Mouse (Mus musculus): ENCODE data around the gene Scin. TPM values are rescaled to one million over a fixed set of nuclear protein-coding genes. Genes with fewer than 3 reads are reported as not detected.
A peak's percentile ranks its signal among the peaks of the same experiment; 100 is the strongest.
"Not testable (repeated sequence)": the region's sequence is repeated elsewhere in the genome, so short reads cannot be mapped to it uniquely, and the experiment has no call there.

The Scin gene
- 0.95 and 1.3 TPM in 2 replicates for polyA plus RNA-seq (2012; rRNA removed)

DNA sequence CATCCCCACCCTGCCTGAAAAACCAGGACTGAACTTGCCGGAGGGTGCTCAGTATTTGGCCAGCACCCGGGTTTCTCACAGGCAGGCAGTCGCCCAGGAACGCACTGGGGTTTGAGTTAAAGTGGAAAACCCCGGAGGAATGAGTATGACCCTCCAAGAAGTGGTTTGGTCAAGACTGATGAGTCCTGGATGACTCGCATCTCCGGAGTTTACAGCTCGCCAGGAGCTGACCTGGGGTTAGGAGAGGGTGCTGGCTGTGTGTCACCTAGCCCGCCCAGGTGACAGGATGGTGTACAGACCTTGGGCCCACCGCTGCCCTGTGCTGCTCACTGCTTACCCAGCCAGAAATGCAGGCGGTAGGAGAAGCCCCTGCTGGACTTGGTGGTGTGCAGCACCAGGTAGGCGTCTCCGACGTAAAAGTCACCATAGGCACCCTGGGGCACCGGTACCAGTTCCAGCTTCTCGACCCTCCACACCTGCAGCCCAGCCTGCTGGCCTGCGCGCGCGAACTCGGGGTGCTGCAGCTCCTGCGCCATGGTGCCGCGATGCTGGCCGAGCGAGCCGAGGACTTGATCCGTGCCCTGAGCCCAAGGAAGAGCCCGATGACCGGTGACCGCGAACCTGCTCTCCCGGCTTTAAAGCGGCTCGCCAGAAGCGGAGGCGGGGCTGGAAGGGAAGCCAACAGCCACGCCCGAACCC is at the start of gene Scin:
TSS of gene Scin (minus strand) at position 656 of the 699 bp plus-strand sequence.
- DNase-seq (ENCODE audit: low spot score), result peak; percentile 23

DNA sequence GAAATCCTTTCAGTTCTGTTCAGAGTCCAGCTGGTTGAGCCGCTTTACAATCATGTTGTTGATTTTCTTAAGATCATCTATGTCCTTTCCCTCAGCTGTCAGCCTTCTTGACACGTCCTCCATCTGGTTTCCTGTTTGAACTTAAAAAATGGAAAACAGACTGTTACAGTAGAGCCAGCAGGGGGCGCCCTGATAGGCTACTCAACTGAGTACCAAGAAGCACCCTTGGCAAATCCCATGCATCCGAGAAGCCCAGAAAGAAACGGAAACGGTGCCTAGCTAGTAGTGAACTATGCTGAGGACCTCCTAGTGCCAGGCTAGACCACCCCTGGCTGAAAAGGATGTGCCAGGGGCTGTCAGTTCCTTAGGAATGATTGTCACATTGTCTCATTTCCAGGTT is 43.1 kb upstream of the Scin start:
- DNase-seq (ENCODE audit: low spot score), result no peak

DNA sequence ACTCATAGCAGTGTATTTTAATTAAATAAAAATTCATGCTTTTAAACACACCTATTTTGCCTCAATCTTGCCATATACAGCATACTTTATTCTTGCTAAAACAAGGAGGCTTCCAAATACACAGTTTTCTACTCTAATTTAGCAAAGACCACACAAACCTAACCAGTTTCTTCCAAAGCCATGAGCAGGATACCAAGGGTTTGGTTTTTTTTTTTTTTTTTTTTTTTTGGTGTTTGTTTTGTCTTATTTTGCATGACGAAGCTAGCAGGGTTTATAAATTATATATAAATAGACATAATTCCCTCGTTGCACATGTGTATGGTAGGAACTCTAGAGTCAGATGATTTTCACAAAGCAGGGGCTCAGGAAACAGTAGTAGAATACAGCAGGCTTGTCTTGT is 42.1 kb upstream of the Scin start:
- no peak for DNase-seq (ENCODE audit: low spot score)

DNA sequence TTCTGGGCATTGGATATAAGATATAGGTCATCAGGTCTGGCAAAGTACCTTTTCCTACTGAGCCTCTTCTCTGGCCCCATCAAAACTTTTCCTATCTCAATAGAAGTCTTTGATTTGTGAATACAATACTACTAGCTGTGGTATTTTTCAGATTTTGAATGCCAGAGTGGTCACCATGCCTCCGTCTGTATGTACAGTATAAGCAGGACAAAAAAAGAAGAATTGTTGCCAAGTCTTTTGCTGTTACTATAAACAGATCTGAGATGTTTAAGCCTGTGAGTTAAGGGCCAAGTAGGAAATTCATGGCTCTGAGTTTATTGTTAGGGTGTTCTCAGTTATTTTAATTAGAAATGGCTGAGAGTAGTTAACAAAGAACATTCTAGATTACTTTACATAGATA is 41.1 kb upstream of the Scin start:
- DNase-seq (ENCODE audit: low spot score), result not testable (repeated sequence)

DNA sequence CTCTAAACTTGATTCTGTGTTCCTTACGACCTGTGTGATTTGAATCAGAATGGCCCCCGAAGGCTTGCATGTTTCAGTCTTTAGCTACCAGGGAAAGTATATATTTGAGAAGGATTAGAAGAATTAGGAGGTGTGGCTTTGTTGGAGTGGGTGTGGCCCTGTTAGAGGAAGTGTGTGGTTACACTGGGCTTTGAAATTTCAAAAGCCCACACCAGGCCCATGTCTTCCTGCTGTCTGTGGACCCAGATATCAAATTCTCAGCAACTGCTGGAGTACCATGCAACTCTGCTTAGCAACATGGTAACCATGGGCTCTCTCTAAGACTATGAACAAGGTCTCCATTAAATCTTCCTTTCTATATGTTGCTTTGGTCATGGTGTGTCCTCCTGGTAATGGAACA is 37.6 kb upstream of the Scin start:
- no peak for DNase-seq (ENCODE audit: low spot score)

DNA sequence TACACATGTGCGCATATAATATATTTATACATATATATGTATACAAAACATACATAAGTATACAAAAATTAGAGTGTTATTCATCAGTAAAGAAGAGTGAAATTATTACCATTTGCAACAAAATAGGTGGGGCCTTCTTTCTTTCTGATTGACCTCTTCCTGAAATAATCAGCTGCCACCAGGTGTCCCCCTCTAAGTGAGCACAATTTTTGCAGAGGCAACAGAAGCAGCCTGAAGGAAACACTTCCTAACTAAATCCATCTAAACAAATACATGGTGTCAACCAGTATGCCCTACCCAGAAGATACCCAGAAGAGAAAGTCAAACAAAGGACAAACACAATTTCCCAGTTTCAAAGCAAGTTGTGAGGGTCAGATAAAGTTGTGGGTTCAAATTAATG is 35.6 kb upstream of the Scin start:
- DNase-seq (ENCODE audit: low spot score), result no peak

DNA sequence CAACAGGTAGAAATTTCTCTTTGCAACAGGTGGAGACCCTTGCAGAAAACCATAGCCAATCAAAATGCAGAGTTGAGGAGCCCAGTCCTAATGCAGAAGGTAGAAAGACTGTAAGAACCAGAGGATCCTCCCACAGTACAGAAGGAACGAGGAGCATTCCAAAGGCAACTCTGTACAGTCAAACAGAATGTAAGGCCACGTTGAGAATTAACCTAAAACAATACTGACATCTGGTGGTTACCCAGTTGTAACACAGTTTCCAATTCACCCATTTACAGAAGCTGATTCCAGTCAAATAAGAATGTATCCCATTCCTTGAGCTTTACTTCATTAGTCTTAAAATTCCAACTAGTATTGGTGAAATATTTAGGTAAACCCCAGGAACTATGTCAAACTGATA is 30.6 kb upstream of the Scin start:
- no peak for DNase-seq (ENCODE audit: low spot score)

DNA sequence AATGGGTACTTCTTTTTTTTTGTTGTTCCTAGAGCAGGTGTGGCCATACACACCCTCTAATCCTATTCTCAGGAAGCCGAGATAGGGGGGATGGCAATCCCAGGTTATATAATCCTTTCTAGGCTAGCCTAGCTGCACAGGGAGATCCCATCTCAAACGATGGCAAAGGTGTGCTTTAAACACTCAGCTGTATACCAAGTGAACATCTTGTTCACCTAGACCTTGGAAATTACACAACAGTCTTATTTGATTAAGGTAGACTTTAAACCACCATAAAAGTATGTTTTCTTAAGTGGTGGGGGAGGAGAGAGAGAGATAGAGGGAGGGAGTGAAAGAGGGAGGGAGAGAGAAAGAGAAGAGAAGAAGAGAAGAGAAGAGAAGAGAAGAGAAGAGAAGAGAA is 26.7 kb upstream of the Scin start:
- DNase-seq (ENCODE audit: low spot score), result no peak

DNA sequence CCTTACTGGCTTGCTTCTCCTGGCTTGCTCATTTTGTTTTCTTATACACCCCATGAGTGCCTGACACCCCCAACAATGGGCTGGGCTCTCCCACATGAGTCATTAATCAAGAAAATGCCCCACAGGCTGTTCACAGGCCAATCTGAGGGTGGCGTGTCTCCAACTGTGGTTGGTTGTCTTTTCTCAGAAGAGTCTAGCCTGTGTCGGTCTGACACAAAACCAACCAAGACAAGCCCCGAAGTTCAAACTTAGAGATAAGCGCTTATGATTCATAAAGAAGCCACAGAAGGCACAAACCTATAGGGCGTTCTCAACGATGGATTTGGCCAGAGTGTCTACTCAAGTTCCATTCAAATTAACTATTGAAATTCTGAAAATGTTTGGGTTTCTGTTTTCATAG is 20.2 kb upstream of the Scin start:
- DNase-seq (ENCODE audit: low spot score), result no peak

DNA sequence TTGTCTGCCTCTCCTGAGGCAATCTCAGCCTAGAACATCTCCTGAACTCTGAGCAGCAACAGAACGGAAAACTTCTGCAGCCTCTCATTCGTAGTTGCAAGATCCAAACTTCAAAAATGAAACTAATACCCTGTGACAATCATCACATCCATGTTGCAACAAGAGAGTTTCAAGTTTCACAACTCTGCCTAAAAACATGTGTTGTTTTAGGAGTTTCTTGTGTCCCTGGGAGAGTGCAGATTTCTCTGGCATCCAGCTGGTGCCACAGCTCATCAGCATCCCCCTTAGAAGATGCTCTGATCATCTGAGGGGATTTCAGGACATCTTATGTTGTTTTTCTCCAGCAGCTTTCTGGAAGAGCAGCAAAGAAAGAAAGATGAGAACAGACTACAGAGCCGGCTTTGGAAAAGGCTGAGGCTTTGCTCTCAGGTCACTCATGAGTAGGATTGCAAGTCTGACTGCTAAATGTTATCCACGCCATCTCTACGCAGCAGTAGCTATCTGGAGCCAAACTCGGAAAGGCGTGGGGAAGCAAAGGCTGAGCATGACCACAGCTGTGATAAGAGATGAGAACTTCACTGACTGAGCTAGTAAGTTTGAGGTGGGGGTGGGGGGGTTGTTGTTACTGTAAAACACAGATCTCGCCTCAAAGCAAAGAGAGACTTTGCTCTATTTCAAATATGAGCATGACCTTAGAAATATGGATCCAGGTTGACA is 18.5 kb upstream of the Scin start:
- no peak for DNase-seq (ENCODE audit: low spot score)

DNA sequence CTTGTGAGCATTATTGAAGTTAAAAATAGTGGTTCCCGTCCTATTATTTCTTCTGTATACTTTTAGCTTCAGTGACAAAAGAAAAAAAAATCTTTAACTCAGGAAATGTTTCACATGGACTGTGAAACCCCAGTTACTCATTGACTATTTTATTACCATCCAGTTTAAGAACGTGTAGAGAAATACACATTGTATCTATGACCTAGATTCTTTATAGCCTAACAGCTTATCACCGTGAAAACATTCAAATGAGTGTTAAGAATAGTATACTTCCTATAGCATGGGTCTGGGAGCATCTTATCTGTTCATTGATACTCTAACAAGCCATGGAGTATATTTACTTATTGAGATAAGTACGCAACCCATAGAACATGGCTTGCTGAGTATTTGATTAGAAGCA is 13.3 kb upstream of the Scin start:
- no peak for DNase-seq (ENCODE audit: low spot score)

DNA sequence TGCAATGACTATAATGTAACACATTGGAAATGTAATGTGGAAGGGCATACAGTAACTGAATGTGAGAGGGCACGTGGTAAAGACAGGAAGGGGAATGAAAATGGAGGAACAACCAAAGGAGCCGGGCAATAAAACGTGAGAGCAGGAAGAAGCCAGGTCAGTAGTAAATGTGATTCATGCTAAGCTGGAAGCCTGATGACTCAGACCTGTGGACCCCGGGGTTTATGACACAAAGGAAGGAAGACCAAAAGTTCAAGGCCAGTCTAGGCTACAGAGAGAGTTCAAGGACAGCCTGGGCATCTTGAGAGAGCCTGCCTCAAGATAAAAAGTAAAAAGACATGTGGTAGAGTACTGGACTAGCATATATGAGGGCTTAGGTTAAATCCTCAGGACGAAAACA is 12.5 kb upstream of the Scin start:
- no peak for DNase-seq (ENCODE audit: low spot score)

DNA sequence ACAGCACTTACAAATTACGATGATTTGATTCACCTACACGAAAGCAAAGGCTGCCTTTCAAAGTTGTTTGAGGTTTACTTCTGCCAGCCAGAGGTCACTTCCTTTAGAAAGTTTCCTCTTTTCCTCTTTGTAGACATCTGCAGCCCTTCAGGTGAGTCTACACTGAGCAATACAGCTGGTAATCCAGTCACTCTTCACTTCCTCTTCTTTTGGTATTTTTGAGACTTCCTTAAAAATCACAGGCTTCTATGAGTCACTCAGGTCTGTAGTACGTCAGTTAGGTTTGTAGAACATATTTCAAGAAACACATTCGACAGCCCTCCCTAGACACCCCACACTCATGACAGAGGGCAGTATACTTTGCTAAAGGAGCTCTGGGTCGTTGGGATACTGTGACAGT is 6.7 kb upstream of the Scin start:
- DNase-seq (ENCODE audit: low spot score), result no peak

DNA sequence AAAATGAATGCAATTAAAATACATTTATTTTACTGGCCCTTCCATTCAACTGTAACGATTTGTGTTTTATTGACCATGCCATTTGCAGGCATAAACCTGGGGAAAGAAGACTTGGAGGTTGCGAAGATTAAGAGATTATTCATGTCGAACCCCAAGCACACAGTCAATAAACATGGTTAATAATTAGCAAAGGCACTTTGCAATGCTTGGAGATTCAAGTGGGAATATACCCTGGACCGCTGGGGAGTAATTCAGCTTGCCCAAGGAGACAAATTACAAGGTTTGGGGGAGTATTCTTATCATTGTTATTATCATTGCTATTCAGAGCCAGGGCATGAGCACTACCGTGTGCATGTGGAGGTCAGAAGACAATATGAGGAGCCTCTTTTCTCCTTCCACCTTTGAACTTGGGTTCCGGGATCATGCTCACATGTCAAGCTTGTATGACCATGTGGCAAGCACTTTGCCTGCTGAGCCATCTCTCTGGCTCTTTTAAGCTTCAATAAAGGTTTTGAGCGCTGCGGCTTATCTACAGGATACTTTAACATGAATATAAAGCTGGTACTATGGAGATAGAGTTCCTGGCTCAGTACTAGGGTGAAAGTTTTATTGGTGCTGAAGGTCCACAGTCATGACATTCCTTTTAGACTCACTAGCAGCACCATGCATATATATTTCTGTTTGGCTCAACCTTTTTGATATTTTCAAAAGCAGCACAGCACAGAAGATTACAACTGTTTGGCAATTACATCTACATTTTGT is 5.6 kb upstream of the Scin start:
- DNase-seq (ENCODE audit: low spot score), result no peak

DNA sequence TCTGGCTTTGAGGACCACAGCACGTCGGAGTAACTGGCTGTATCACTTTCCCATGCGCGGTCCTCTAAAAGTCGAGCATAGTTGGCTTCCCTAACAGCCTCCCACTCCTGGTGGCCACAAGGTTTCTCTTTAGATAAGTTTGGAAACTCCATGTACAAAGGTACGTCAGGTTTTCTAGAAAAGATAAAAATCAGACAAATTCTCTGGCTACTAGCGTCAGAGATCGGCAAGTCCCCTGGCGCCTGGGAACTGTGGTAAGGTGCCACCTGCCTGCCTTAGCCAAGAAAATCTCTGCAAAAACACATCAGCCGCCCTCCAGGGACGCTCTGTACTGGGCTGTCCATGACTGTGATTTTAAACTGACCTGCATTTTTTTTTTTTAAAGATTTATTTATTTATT is 501 bp upstream of the Scin start:
- no peak for DNase-seq (ENCODE audit: low spot score)

DNA sequence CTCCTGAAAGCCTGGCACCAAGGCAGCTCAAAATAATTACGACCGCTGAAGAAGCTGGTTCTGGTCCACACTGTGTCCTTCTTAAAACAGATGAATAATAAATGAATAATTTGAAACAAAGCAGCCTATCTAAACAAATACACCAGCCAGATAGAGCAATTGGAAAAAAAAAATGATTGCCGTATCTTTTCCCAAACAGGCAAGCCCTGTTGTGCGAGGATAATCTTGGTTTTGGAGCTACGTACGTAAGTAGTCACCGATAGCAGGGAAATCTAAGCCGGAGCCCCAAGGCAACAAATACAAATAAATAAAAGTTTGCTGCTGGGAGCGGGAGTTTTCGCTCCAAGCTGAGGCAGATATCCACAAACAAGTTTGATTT is 845 bp downstream of the Scin start:
- DNase-seq (ENCODE audit: low spot score), result no peak

DNA sequence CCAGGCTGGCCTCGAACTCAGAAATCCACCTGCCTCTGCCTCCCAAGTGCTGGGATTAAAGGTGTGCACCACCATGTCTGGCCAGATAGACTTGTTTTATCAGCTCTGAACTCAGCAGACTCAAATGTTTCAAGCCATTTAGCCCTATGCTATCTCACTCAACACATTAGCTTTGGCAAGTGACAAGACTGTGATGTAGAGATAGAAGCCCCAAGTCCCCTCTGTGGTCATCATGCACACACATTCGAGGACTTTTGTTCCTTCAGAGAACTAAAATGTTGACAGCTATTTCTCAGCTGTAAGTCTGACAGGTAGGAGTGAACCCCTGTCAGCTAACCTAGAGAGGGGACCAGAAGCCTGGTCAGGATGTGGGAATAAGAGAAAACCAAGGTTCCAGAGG is 15.2 kb downstream of the Scin start:
- no peak for DNase-seq (ENCODE audit: low spot score)

DNA sequence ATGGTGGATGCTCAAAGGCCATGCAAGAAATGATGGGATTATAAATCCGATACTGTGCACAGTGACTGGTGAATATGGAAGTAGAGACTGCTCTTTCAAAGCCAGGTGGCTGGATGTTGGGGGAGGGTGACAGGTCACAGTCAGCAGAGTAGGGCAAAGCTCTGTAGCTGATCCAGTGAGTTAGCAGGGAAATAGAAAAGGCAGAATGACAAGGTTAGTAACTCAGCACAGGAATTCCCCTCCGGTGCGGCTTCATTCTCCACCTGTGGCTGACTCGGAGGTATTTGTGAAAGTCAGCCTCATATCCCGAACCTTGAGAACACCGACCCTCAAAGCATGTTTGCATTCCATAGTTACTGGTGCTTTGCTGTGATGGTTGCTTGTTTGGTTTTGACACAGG is 17.0 kb downstream of the Scin start:
- DNase-seq (ENCODE audit: low spot score), result no peak

DNA sequence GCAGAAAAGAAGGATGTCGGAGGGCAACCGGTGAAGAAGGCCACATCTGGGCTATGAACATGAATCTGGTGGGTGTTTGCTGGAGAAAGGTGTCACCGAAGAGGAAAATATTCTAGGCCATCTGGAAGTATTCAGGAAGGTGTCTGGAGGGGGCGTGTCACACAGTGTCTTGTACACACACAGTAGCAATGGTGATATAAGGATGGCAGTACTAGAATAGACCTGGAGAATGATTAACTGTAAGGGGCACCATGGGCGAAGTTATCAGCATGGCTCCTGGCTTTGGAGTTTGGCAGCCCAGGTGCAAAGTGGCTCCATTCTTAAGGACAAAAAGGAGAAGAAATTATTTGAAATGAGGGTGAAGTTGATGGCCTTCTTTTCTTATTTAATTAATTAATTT is 17.8 kb downstream of the Scin start:
- no peak for DNase-seq (ENCODE audit: low spot score)

DNA sequence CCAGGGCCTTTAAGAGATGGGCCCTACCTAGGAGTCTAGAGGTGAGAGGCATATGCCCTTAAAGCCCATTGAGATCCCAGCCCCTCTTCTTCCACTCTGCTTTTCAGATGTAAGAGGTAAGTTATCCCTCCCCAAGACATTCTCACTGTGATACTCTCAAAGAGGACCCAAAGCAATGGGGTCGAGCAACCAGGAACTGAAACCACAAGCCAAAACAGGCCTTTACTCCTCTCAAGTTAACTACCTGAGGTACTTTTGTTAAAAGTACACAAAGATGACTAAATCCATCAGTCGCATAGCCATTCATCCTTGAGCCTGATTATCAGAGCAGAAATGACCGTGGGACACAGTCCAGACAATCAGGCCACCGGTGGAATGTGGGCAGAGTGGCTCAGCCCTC is 19.1 kb downstream of the Scin start:
- no peak for DNase-seq (ENCODE audit: low spot score)

DNA sequence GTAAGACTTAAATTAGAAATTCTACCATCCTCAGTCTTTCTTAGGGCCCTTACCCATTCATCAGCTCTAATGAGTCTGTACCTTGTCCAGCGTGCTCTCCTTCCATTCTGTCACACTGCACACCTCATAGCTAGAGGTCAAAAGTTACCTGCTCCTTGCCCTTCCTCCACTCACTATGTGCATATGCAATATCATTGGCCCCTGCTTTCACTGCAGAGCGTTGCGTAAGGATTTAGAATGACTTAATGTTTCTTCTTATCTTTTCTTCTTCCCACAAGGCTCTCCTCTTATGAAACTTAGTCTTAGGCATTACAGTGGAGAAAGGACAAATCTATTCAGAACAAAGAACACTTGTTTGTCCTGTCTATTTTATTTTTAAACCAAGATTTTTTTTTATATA is 20.0 kb downstream of the Scin start:
- no peak for DNase-seq (ENCODE audit: low spot score)

DNA sequence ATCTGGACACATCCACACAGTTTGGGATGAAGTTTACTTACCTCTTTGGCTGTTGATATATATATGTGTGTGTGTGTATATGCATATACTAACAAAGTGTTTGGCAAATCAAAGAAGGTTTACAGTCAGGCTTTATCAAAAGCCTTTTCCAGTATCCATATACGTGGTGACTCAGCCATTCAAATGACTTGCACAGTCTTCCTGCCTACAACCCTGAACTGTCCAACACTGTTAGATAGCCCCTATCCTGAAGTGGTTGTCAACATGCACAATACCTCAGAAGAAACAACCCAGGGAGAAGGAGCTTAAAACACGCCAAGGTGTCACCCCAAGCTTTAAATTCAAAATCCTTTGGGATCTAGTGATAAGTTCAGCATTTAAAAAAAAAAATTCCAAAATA is 20.4 kb downstream of the Scin start:
- no peak for DNase-seq (ENCODE audit: low spot score)

DNA sequence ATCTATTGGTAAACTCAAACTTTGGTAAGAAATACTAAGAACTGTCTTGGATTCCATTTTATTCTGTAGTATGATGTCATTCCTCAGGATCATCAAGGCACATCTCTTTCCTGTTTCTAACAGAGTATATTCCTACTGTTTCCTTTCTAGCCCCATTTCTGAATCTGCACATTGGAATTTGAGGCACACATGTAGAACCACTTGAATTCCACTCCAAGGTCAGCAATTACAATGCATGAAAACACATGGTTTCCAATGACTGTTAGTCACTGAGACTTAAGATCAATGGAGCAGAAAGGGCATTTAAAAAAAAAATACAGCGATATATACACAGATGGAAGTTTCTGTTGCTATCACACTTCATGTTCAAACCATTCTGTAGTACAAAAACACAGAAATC is 24.8 kb downstream of the Scin start:
- DNase-seq (ENCODE audit: low spot score), result no peak

Measured in urinary bladder, adult 2 months (tissue).